Mouse (Mus musculus) testis, adult 2 months (tissue): ENCODE data around the gene Rps15.

Source experiments
- CTCF ChIP-seq: fragments of 200-500 bp; IDR thresholded peaks from 2 replicates; pipeline ENCODE4 v1.5.1; 2012; ENCODE audit warnings: low read depth, mild to moderate bottlenecking, inconsistent platforms, low read length, moderate library complexity; ENCODE audit not compliant: control insufficient read depth, insufficient read depth, insufficient replicate concordance
- POLR2A ChIP-seq: fragments of 200-500 bp; IDR thresholded peaks from 2 replicates; pipeline ENCODE4 v1.6.1; 2012; ENCODE audit warnings: low read depth, mild to moderate bottlenecking, inconsistent platforms, low read length, moderate library complexity; ENCODE audit not compliant: control insufficient read depth

GRCm38 (mm10) chr10:80304862-80305261, 12.6 kb downstream of the Rps15 start:
- TF ChIP-seq POLR2A (no peak), CTCF (no peak)
